Mouse (Mus musculus) kidney, adult 2 months (tissue): Measurements from ENCODE around the gene Fcho1. TPM values are rescaled to one million over a fixed set of nuclear protein-coding genes. Genes with fewer than 3 reads are reported as not detected.
A peak's percentile ranks its signal among the peaks of the same experiment; 100 is the strongest.
"Not testable (repeated sequence)": the region's sequence is repeated elsewhere in the genome, so short reads cannot be mapped to it uniquely, and the experiment has no call there.

Experiments
- DNase-seq: peaks from one replicate; pipeline ENCODE4 v3.0.0; 2021
- H3K27ac ChIP-seq: fragments of 200-500 bp; 2 replicates; pipeline ENCODE4 v1.5.1; 2012; ENCODE audit warnings: low read depth, low read length, control low read depth, inconsistent platforms; ENCODE audit not compliant: insufficient read depth
- H3K27me3 ChIP-seq: fragments of 200-500 bp; replicated peaks from 2 replicates; pipeline ENCODE4 v1.6.1; 2012; ENCODE audit warnings: mild to moderate bottlenecking, moderate library complexity, low read length, inconsistent platforms; ENCODE audit not compliant: control insufficient read depth, insufficient read depth
- H3K36me3 ChIP-seq: fragments of 200-500 bp; 2 replicates; pipeline ENCODE4 v1.6.1; 2012; ENCODE audit warnings: mild to moderate bottlenecking, moderate library complexity, low read length, inconsistent platforms; ENCODE audit not compliant: control insufficient read depth, insufficient read depth
- H3K4me1 ChIP-seq: fragments of 200-500 bp; 2 replicates; pipeline ENCODE4 v1.6.1; 2011; ENCODE audit warnings: low read length; ENCODE audit not compliant: control insufficient read depth, insufficient read depth
- H3K4me3 ChIP-seq: fragments of 200-500 bp; 2 replicates; pipeline ENCODE4 v1.5.1; 2011; ENCODE audit warnings: mild to moderate bottlenecking, low read depth, low read length, control low read depth; ENCODE audit not compliant: insufficient read depth
- CTCF ChIP-seq: fragments of 200-500 bp; conservative IDR thresholded peaks from 2 replicates; pipeline ENCODE4 v1.5.1; 2011; ENCODE audit warnings: low read depth, mild to moderate bottlenecking, control low read depth, low read length, moderate library complexity, mixed read lengths; ENCODE audit not compliant: insufficient read depth, insufficient read length
- POLR2A ChIP-seq: fragments of 200-500 bp; IDR thresholded peaks from one replicate; pipeline ENCODE4 v1.6.1; 2011; ENCODE audit warnings: low read depth, low read length, control low read depth
- WGBS: fragments of 180-500 bp; shearing (Covaris S2); methylation state at CpG from one replicate; pipeline ENCODE4 v1.1.7; 2018; 5-methylcytosine and 5-hydroxymethylcytosine counted together
- polyA plus RNA-seq: library from polyadenylated mRNA; depleted of rRNA; stranded (reverse); fragments of >200 nt; gene quantifications from 2 replicates; pipeline ENCODE4 v1.2.3, GENCODE M21; 2012

Gene Fcho1
- polyA plus RNA-seq, 1 experiment, result 9.5 TPM

GRCm38 (mm10) chr8:71702923-71703322, 22.6 kb downstream of the Fcho1 start:
- Histone ChIP-seq H3K4me3 (no peak overlapping the region), H3K27ac (no peak overlapping the region), H3K27me3 (no peaks in the 10 kb centered on the region), H3K4me1 (no peaks in the 10 kb centered on the region), H3K36me3 (no peaks in the 10 kb centered on the region)
- TF ChIP-seq CTCF (no peak), POLR2A (no peak)
- 78% methylated on average over 3 of the region's 3 CpGs for WGBS
- no peak for DNase-seq

- Histone ChIP-seq H3K36me3 (no peaks in the 10 kb centered on the region), H3K27me3 (no peaks in the 10 kb centered on the region), H3K27ac (no peak overlapping the region), H3K4me3 (no peak overlapping the region), H3K4me1 (no peaks in the 10 kb centered on the region)
- 49% methylated on average over 4 of the region's 4 CpGs for WGBS
- TF ChIP-seq CTCF (0 out of 2 replicates have a peak, but pooled peaks have one; percentile 10), POLR2A (no peak)
- no peak for DNase-seq
Observed at GRCm38 (mm10) chr8:71702087-71702432, 23.5 kb downstream of the Fcho1 start.

GRCm38 (mm10) chr8:71701414-71702086, 24.0 kb downstream of the Fcho1 start, which contains the start of gene B3gnt3:
Gene B3gnt3 (minus strand): TSS chr8:71701789.
- 17% methylated on average over 32 of the region's 34 CpGs for WGBS
- DNase-seq, result no peak
- Histone ChIP-seq H3K36me3 (no peaks in the 10 kb centered on the region), H3K4me1 (no peaks in the 10 kb centered on the region), H3K4me3 (peak within 1 kb of the TSS; percentile 42), H3K27me3 (no peaks in the 10 kb centered on the region), H3K27ac (peak within 1 kb of the TSS; percentile 71)
- TF ChIP-seq POLR2A, result no peak
- no peak for TF ChIP-seq CTCF

GRCm38 (mm10) chr8:71700493-71701269, 24.8 kb downstream of the Fcho1 start:
- no peak for TF ChIP-seq POLR2A
- no peak for TF ChIP-seq CTCF
- WGBS, result 11% methylated on average over 29 of the region's 29 CpGs
- DNase-seq, result peak; percentile 55
- Histone ChIP-seq H3K27me3 (no peaks in the 10 kb centered on the region), H3K4me3 (peak overlapping the region; percentile 42), H3K27ac (peak overlapping the region; percentile 71), H3K4me1 (no peaks in the 10 kb centered on the region), H3K36me3 (no peaks in the 10 kb centered on the region)

GRCm38 (mm10) chr8:71695456-71695855, 30.1 kb downstream of the Fcho1 start:
- DNase-seq, H3K27ac ChIP-seq, H3K27me3 ChIP-seq, H3K36me3 ChIP-seq, H3K4me1 ChIP-seq, H3K4me3 ChIP-seq: not testable (repeated sequence)
- TF ChIP-seq CTCF, result 0 out of 2 replicates have a peak, but pooled peaks have one; percentile 22
- 64% methylated on average over 12 of the region's 12 CpGs for WGBS

- Histone ChIP-seq H3K27ac (no peak overlapping the region), H3K4me1 (no peaks in the 10 kb centered on the region), H3K36me3 (no peaks in the 10 kb centered on the region), H3K27me3 (no peaks in the 10 kb centered on the region), H3K4me3 (no peak overlapping the region)
- TF ChIP-seq CTCF, result no peak
- no peak for TF ChIP-seq POLR2A
- DNase-seq, result no peak
- 19% methylated on average over 68 of the region's 68 CpGs for WGBS
Observed at GRCm38 (mm10) chr8:71693166-71694041, 32.1 kb downstream of the Fcho1 start.
